Mouse (Mus musculus) hindbrain, embryonic 14.5 days (tissue): ENCODE measurements around the gene Tas2r134. TPM values are rescaled to one million over a fixed set of nuclear protein-coding genes. Genes with fewer than 3 reads are reported as not detected.

Source experiments
- ATAC-seq: fragments of 200-750 bp; cut with Nextera tagmentation; 2 replicates; pipeline ENCODE4 v1.8.0; 2017; ENCODE audit warnings: moderate number of reproducible peaks, mild to moderate bottlenecking, moderate TSS enrichment, moderate library complexity; ENCODE audit not compliant: low FRiP score
- DNase-seq: peaks from one replicate; pipeline ENCODE4 v3.0.0-alpha.2; 2015; ENCODE audit warnings: low spot score
- H3K27ac ChIP-seq: fragments of 300-500 bp; sonication (generic); 2 replicates; pipeline ENCODE4 v1.5.1; 2014; ENCODE audit warnings: mild to moderate bottlenecking, moderate library complexity
- H3K27me3 ChIP-seq: fragments of 300-500 bp; sonication (generic); 2 replicates; pipeline ENCODE4 v1.6.1; 2014; ENCODE audit warnings: mild to moderate bottlenecking, low read length, mixed read lengths; ENCODE audit not compliant: control insufficient read depth, insufficient read depth
- H3K36me3 ChIP-seq: fragments of 300-500 bp; sonication (generic); replicated peaks from 2 replicates; pipeline ENCODE4 v1.6.1; 2014; ENCODE audit not compliant: control insufficient read depth, insufficient read depth
- H3K4me1 ChIP-seq: fragments of 300-500 bp; sonication (generic); replicated peaks from 2 replicates; pipeline ENCODE4 v1.6.1; 2014; ENCODE audit warnings: antibody characterized with exemption, low read length, mixed read lengths; ENCODE audit not compliant: control insufficient read depth, insufficient read depth
- H3K4me2 ChIP-seq: fragments of 300-500 bp; sonication (generic); replicated peaks from 2 replicates; pipeline ENCODE4 v1.6.1; 2014; ENCODE audit warnings: mild to moderate bottlenecking, moderate library complexity
- H3K4me3 ChIP-seq: fragments of 300-500 bp; sonication (generic); replicated peaks from 2 replicates; pipeline ENCODE4 v1.5.1; 2014; ENCODE audit warnings: mild to moderate bottlenecking, low read length
- H3K9ac ChIP-seq: fragments of 300-500 bp; sonication (generic); 2 replicates; pipeline ENCODE4 v1.6.1; 2014
- H3K9me3 ChIP-seq: fragments of 300-500 bp; sonication (generic); 2 replicates; pipeline ENCODE4 v1.6.1; 2016; ENCODE audit warnings: low read length; ENCODE audit not compliant: control insufficient read depth
- WGBS: fragments of 180-500 bp; shearing (Covaris S2); extraction: QIAGEN DNeasy Blood & Tissue Kit; methylation state at CpG from one replicate; pipeline ENCODE4 v1.1.7; 2014; 5-methylcytosine and 5-hydroxymethylcytosine counted together
- polyA plus RNA-seq: library from polyadenylated mRNA; unstranded; fragments of >200 nt; fragmentation: Nextera tagmentation; extraction: Ambion mirVana; gene quantifications from 2 replicates; pipeline ENCODE4 v1.2.1, GENCODE M21; 2014

The Tas2r134 gene
- polyA plus RNA-seq, 1 experiment from 2014 or later, result not detected

DNA sequence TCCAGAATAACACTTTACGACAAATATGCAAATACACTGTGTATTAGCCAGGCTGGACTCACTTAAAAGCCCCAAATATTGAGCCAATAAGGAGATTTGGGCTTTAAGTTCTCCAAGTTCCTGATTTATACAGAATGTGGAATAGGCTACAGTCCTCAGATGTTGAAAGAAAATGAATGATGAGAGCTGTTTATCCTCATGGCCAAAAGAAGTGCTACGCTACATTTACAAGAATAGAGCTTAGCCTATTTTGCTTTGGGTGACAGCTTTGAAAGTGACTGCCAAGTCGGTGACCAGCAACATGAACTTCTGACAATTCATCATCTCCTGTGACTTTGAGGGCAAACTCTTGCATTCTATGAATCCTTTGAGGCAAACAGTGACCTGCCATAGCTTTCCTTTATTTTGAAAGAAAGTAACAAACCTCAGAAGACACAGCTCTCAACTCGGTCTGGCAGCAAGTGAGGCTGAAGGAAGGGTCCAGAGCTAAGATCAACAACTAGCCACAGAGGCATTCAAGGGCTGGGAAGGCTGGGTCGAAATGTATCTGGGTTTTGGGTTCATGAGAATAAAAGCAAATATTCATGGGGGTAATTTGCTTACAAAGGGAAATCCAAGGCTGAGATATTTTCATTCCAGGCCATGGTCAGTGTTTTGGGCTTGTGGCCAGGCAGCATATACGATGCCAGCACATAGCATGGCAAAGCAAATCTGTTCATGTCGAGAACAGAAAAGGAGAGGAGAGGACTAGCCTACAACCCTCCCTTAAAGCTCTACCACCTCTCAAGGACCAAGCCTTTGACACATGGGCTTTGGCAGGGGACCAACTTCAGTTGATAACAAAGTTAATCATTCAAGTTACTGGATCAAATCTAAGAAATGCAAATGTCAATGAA lies 16.2 kb downstream of the Tas2r134 start:
- Histone ChIP-seq H3K4me2 (no peak overlapping the region), H3K27me3 (no peaks in the 10 kb centered on the region), H3K27ac (no peak overlapping the region), H3K4me3 (no peak overlapping the region), H3K9me3 (no peaks in the 10 kb centered on the region), H3K4me1 (no peaks in the 10 kb centered on the region), H3K36me3 (no peaks in the 10 kb centered on the region), H3K9ac (no peak overlapping the region)
- ATAC-seq (no peak), DNase-seq (no peak)
- 66% methylated on average over 7 of the region's 7 CpGs for WGBS

DNA sequence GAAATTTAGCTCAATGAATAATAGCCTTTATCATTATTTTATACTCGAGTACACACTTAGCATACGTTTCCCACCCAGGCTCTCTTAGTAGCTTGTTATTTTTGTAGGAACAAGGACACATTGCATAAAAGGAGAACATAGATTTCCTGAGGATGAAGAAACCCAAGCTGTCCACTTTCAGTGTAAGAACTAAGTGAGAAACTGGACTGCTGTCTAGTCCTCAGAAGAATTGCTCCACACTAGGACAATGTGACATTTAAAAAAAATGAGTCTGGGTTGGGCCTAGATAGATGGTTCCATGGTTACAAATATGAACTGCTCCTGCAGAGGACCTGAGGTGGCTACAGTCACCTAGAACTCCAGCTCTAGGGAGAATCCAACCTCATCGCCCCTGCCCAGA lies 20.7 kb downstream of the Tas2r134 start:
- H3K4me2 ChIP-seq, result no peak overlapping the region
- ATAC-seq, result no peak
- H3K36me3 ChIP-seq, result no peaks in the 10 kb centered on the region
- no peak overlapping the region for H3K4me3 ChIP-seq
- no peaks in the 10 kb centered on the region for H3K4me1 ChIP-seq
- H3K27me3 ChIP-seq, result no peaks in the 10 kb centered on the region
- H3K9me3 ChIP-seq, result no peaks in the 10 kb centered on the region
- 89% methylated on average over 3 of the region's 3 CpGs for WGBS
- H3K27ac ChIP-seq, result no peak overlapping the region
- no peak overlapping the region for H3K9ac ChIP-seq
- DNase-seq, result no peak

DNA sequence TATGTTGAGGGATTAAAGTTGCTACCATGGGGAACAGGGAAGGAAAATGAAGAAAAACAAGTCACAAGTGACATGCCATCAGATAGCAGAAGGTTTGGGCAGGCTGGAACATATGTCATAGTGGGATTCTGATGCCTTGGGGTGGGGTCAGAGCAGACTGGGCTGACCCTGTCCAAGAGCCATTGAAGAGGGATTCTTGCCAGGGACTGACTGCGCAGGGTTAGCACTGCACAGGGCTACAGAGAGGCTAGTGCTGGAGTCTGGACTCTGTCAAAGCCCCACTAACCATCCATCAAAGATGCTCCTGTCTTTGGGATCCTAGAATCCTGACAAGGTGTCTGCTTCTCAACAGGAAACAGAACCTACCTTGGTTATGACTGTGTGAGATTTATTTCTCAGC lies 22.6 kb downstream of the Tas2r134 start:
- WGBS, result 70% methylated on average over 1 of the region's 1 CpGs
- DNase-seq (no peak), ATAC-seq (no peak)
- Histone ChIP-seq H3K4me3 (no peak overlapping the region), H3K4me1 (no peaks in the 10 kb centered on the region), H3K36me3 (no peaks in the 10 kb centered on the region), H3K9me3 (no peaks in the 10 kb centered on the region), H3K27me3 (no peaks in the 10 kb centered on the region), H3K9ac (no peak overlapping the region), H3K4me2 (no peak overlapping the region), H3K27ac (no peak overlapping the region)

DNA sequence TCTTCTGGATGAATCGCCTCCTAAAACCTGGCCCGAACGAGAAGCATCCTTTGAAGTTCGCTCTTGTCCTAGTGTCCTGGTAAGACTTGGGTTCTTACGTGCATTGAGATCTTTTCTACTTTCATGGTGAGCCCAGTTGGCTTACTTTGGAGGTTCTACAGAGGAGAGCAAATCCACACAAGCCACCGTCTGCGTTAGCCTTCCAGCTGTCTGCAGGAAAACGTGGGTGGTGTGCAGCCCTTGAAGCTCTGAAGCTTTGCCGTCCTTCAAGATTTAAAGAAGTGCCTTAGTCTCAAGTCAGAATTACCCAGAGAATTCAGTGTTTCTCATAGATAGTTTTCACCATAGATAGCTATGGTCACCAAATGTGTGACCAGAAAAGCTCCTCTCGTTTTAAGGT lies 24.8 kb downstream of the Tas2r134 start:
- Histone ChIP-seq H3K36me3 (no peaks in the 10 kb centered on the region), H3K27me3 (no peaks in the 10 kb centered on the region), H3K9me3 (no peaks in the 10 kb centered on the region), H3K9ac (no peak overlapping the region), H3K4me2 (no peak overlapping the region), H3K27ac (no peak overlapping the region), H3K4me3 (no peak overlapping the region), H3K4me1 (no peaks in the 10 kb centered on the region)
- WGBS, result 93% methylated on average over 10 of the region's 10 CpGs
- no peak for DNase-seq
- no peak for ATAC-seq

DNA sequence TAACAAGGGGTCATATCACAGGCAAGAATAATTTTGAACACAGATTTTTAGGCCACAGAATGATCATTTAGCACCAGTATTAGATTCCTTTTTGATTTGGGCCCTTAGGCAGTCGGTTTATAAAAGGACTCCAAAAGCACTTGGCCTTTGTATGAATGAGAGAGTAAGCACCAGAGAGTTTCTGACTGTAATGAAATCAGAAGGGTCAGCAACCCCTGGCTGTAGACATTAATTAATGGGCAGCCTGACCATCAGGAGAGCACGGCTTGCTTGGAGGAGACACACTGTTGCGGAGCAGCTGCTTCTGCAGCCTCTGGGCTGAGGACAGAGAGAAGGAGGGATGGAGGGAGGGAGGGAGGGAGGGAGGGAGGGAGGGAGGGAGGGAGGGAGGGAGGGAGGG lies 30.4 kb downstream of the Tas2r134 start:
- Histone ChIP-seq H3K9ac (no peak overlapping the region), H3K4me2 (no peak overlapping the region), H3K4me1 (no peaks in the 10 kb centered on the region), H3K27me3 (no peaks in the 10 kb centered on the region), H3K36me3 (no peaks in the 10 kb centered on the region), H3K27ac (no peak overlapping the region), H3K9me3 (no peaks in the 10 kb centered on the region), H3K4me3 (no peak overlapping the region)
- WGBS, result 39% methylated on average over 3 of the region's 3 CpGs
- DNase-seq, result no peak
- ATAC-seq, result no peak

DNA sequence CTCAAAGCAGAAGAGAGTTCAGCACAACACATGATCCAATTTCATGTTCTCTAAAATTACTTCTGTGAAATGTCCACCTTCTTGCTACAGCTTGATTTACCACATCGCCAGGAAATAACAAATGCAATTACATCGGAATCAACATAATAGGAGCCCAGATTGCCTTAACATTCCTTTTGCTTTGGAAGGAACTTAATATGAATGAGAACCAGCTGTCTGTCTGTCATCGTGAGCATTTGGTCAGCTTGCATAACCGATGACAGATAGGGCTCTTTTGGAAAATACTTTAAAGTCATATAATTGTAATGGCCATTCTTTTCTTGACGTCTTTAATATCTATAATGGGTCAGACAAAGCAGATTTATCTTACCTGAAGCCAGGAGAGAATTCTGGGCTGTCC lies 31.0 kb downstream of the Tas2r134 start:
- H3K4me1 ChIP-seq, result no peaks in the 10 kb centered on the region
- DNase-seq (no peak), ATAC-seq (no peak)
- 60% methylated on average over 5 of the region's 5 CpGs for WGBS
- no peak overlapping the region for H3K4me3 ChIP-seq
- H3K4me2 ChIP-seq, result no peak overlapping the region
- no peaks in the 10 kb centered on the region for H3K36me3 ChIP-seq
- H3K9ac ChIP-seq, result no peak overlapping the region
- H3K27ac ChIP-seq, result no peak overlapping the region
- H3K27me3 ChIP-seq, result no peaks in the 10 kb centered on the region
- H3K9me3 ChIP-seq, result no peaks in the 10 kb centered on the region

DNA sequence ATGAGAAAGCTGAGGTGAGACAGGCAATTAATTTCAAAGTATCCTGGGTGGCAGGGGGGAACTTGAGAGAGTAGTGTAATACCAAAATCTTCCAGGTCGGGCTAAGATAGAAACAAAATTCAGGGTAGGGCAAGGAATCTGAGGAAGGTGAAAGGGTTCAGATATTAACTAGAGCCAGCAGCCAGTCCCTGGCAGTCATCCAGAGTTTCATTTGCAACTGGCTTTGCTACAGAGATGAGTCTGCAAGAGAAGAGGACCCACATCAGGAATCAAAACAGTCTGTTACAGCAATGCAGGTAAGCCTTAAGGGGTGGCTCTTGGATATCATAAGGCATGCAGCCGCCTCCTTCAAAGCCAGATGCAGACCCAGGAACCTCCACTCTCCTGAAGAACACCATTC lies 47.0 kb downstream of the Tas2r134 start:
- Histone ChIP-seq H3K4me1 (no peaks in the 10 kb centered on the region), H3K9me3 (no peaks in the 10 kb centered on the region), H3K27ac (no peak overlapping the region), H3K36me3 (no peaks in the 10 kb centered on the region), H3K4me3 (no peak overlapping the region), H3K4me2 (no peak overlapping the region), H3K9ac (no peak overlapping the region), H3K27me3 (no peaks in the 10 kb centered on the region)
- WGBS, result 85% methylated on average over 2 of the region's 2 CpGs
- no peak for ATAC-seq
- no peak for DNase-seq
